Mouse (Mus musculus): Measurements from ENCODE around the gene Olfr1118.
"Not testable (repeated sequence)": the region's sequence is repeated elsewhere in the genome, so short reads cannot be mapped to it uniquely, and the experiment has no call there.

Olfr1118 gene

GRCm38 (mm10) chr2:87307281-87307680, at the start of gene Olfr1118:
Olfr1118 (plus strand) TSS chr2:87307581.
- no peak for DNase-seq

- no peak for DNase-seq
Measured at GRCm38 (mm10) chr2:87267234-87267633, 40.1 kb upstream of the Olfr1118 start, which contains the start of gene Olfr1116. Olfr1116 (plus strand) TSS chr2:87267534.

GRCm38 (mm10) chr2:87293977-87294376, 13.4 kb upstream of the Olfr1118 start:
- DNase-seq = not testable (repeated sequence)

GRCm38 (mm10) chr2:87354515-87354914, 47.1 kb downstream of the Olfr1118 start, which contains the start of gene Olfr1120:
Olfr1120 (plus strand) TSS chr2:87354815.
- no peak for DNase-seq

- DNase-seq = not testable (repeated sequence)
Measured at GRCm38 (mm10) chr2:87360121-87360520, 52.7 kb downstream of the Olfr1118 start.
